Mouse (Mus musculus) CH12.LX (cell line): Measurements from ENCODE around the gene Fibcd1. TPM values are rescaled to one million over a fixed set of nuclear protein-coding genes. Genes with fewer than 3 reads are reported as not detected.

Experiments
- DNase-seq: peaks from one replicate; pipeline ENCODE4 v3.0.0-alpha.2; 2013; ENCODE audit errors: extremely low read depth
- H3K27ac ChIP-seq: 2 replicates; pipeline ENCODE4 v1.5.1; 2012; ENCODE audit warnings: low read depth, mild to moderate bottlenecking, control low read depth, moderate library complexity; ENCODE audit not compliant: insufficient read depth
- H3K27me3 ChIP-seq: replicated peaks from 2 replicates; pipeline ENCODE3; 2012; ENCODE audit warnings: inconsistent platforms
- H3K36me3 ChIP-seq, 2 experiments: replicated peaks in 1 of 2; 2 replicates each; pipeline versions ENCODE3 to v1.6.1; 2012; ENCODE audit warnings: inconsistent platforms in 1 of 2, low read length in 1 of 2, mild to moderate bottlenecking in 1 of 2, mixed read lengths in 1 of 2, moderate library complexity in 1 of 2; ENCODE audit not compliant: control insufficient read depth in 1 of 2, insufficient read depth in 1 of 2
- H3K4me1 ChIP-seq, 2 experiments: 2 replicates each; pipeline ENCODE4 v1.6.1; 2012; ENCODE audit warnings: inconsistent platforms in 1 of 2, moderate library complexity in 1 of 2; ENCODE audit not compliant: insufficient read depth in 2 of 2, control insufficient read depth in 1 of 2
- H3K4me2 ChIP-seq: 2 replicates; pipeline ENCODE4 v1.6.1; 2012; ENCODE audit warnings: low read depth, mild to moderate bottlenecking, control low read depth; ENCODE audit not compliant: poor library complexity, insufficient read depth, severe bottlenecking
- H3K4me3 ChIP-seq, 3 experiments: fragments of 150-350 bp in 1 of 3; sonication (generic) in 1 of 3; replicated peaks in 1 of 3; 2 replicates each; pipeline versions ENCODE3 to v1.5.1; 2011 to 2012; ENCODE audit warnings: low read depth in 2 of 3, low read length in 2 of 3, mild to moderate bottlenecking in 2 of 3, moderate library complexity in 2 of 3, control low read depth in 1 of 3, improper control_type of control experiment in 1 of 3, inconsistent platforms in 1 of 3, mixed read lengths in 1 of 3; ENCODE audit not compliant: poor library complexity in 1 of 3
- H3K79me2 ChIP-seq: replicated peaks from 2 replicates; pipeline ENCODE4 v1.6.1; 2012; ENCODE audit warnings: mild to moderate bottlenecking, moderate library complexity; ENCODE audit not compliant: control insufficient read depth, poor library complexity, insufficient read depth, severe bottlenecking; ENCODE audit errors: extremely low read depth
- H3K9ac ChIP-seq: 2 replicates; pipeline ENCODE4 v1.6.1; 2012; ENCODE audit warnings: low read depth, mild to moderate bottlenecking, control low read depth, moderate library complexity; ENCODE audit not compliant: insufficient read depth
- H3K9me3 ChIP-seq: replicated peaks from 2 replicates; pipeline ENCODE3; 2012; ENCODE audit warnings: low read length, inconsistent platforms, mixed read lengths
- CHD1 ChIP-seq: IDR thresholded peaks from 2 replicates; pipeline ENCODE4 v1.6.1; 2012; ENCODE audit warnings: low read depth, low read length, improper control_type of control experiment, inconsistent platforms
- CHD2 ChIP-seq: IDR thresholded peaks from 2 replicates; pipeline ENCODE4 v1.6.1; 2011; ENCODE audit warnings: low read length, improper control_type of control experiment
- CTCF ChIP-seq, 2 experiments: IDR thresholded peaks in 1 of 2; conservative IDR thresholded peaks in 1 of 2; 2 replicates each; pipeline ENCODE4 v1.5.1; 2011 to 2012; ENCODE audit warnings: low read depth in 2 of 2, low read length in 2 of 2, improper control_type of control experiment in 1 of 2, inconsistent platforms in 1 of 2, mild to moderate bottlenecking in 1 of 2, moderate library complexity in 1 of 2
- ELF1 ChIP-seq: IDR thresholded peaks from 2 replicates; pipeline ENCODE4 v1.6.1; 2014; ENCODE audit warnings: low read depth, mild to moderate bottlenecking, inconsistent platforms, low read length, improper control_type of control experiment
- EP300 ChIP-seq: IDR thresholded peaks from 2 replicates; pipeline ENCODE4 v1.6.1; 2011; ENCODE audit warnings: low read length, improper control_type of control experiment
- ETS1 ChIP-seq: conservative IDR thresholded peaks from 2 replicates; pipeline ENCODE4 v1.6.1; 2012; ENCODE audit warnings: low read depth, mild to moderate bottlenecking, inconsistent platforms, low read length, improper control_type of control experiment, moderate library complexity
- GABPA ChIP-seq: IDR thresholded peaks from 2 replicates; pipeline ENCODE4 v1.6.1; 2012; ENCODE audit warnings: low read depth, low read length, improper control_type of control experiment, inconsistent platforms; ENCODE audit not compliant: insufficient replicate concordance
- HCFC1 ChIP-seq: IDR thresholded peaks from 2 replicates; pipeline ENCODE4 v1.6.1; 2012; ENCODE audit warnings: low read depth, mild to moderate bottlenecking, inconsistent platforms, low read length, improper control_type of control experiment
- JUN ChIP-seq: IDR thresholded peaks from 2 replicates; pipeline ENCODE4 v1.6.1; 2011; ENCODE audit warnings: low read depth, mild to moderate bottlenecking, low read length, improper control_type of control experiment, moderate library complexity; ENCODE audit not compliant: insufficient read depth
- MAFK ChIP-seq: IDR thresholded peaks from 2 replicates; pipeline ENCODE4 v1.6.1; 2011; ENCODE audit warnings: low read length, improper control_type of control experiment; ENCODE audit not compliant: insufficient replicate concordance
- MAX ChIP-seq: IDR thresholded peaks from 2 replicates; pipeline ENCODE4 v1.6.1; 2011; ENCODE audit warnings: low read length, improper control_type of control experiment
- MAZ ChIP-seq: IDR thresholded peaks from 2 replicates; pipeline ENCODE4 v1.6.1; 2012; ENCODE audit warnings: low read depth, mild to moderate bottlenecking, inconsistent platforms, low read length, improper control_type of control experiment, moderate library complexity
- MEF2A ChIP-seq: IDR thresholded peaks from 2 replicates; pipeline ENCODE4 v1.6.1; 2014; ENCODE audit warnings: low read depth, mild to moderate bottlenecking, inconsistent platforms, low read length, improper control_type of control experiment, borderline replicate concordance
- MYC ChIP-seq: IDR thresholded peaks from 2 replicates; pipeline ENCODE4 v1.6.1; 2011; ENCODE audit warnings: low read depth, mild to moderate bottlenecking, improper control_type of control experiment, low read length
- NELFE ChIP-seq: IDR thresholded peaks from 2 replicates; pipeline ENCODE4 v1.6.1; 2011; ENCODE audit warnings: low read depth, low read length, improper control_type of control experiment
- POLR2A ChIP-seq: IDR thresholded peaks from 2 replicates; pipeline ENCODE4 v1.6.1; 2011; ENCODE audit warnings: low read depth, mild to moderate bottlenecking, improper control_type of control experiment, low read length
- RCOR1 ChIP-seq: conservative IDR thresholded peaks from 2 replicates; pipeline ENCODE4 v1.6.1; 2012; ENCODE audit warnings: low read depth, mild to moderate bottlenecking, inconsistent platforms, low read length, improper control_type of control experiment
- SIN3A ChIP-seq: IDR thresholded peaks from 2 replicates; pipeline ENCODE4 v1.6.1; 2012; ENCODE audit warnings: low read length, improper control_type of control experiment, inconsistent platforms
- SMC3 ChIP-seq: IDR thresholded peaks from 2 replicates; pipeline ENCODE4 v1.6.1; 2011; ENCODE audit warnings: low read depth, low read length, improper control_type of control experiment
- ZC3H11A ChIP-seq: IDR thresholded peaks from 2 replicates; pipeline ENCODE4 v1.6.1; 2012; ENCODE audit warnings: low read depth, mild to moderate bottlenecking, inconsistent platforms, low read length, improper control_type of control experiment
- ZKSCAN1 ChIP-seq: IDR thresholded peaks from 2 replicates; pipeline ENCODE4 v1.6.1; 2012; ENCODE audit warnings: low read depth, inconsistent platforms, low read length, improper control_type of control experiment, borderline replicate concordance
- ZMIZ1 ChIP-seq: IDR thresholded peaks from 2 replicates; pipeline ENCODE4 v1.6.1; 2012; ENCODE audit warnings: low read depth, mild to moderate bottlenecking, inconsistent platforms, low read length, improper control_type of control experiment
- ZNF384 ChIP-seq: IDR thresholded peaks from 2 replicates; pipeline ENCODE4 v1.6.1; 2012; ENCODE audit warnings: low read depth, low read length, improper control_type of control experiment, inconsistent platforms
- dilution Hi-C: fragments of 300-500 bp; cut with MboI; formaldehyde crosslinking; loops from 2 replicates; pipeline ENCODE4 v1.14.3; 2020; ENCODE audit warnings: low sequenced_read_pairs; ENCODE audit not compliant: extremely low pct_unique_long_range_greater_than_20kb, extremely low pct_ligation_motif_present
- in situ Hi-C: fragments of 300-500 bp; cut with MboI; formaldehyde crosslinking; loops from 3 replicates; pipeline ENCODE4 v1.14.3; 2019; ENCODE audit warnings: low sequenced_read_pairs, low pct_ligation_motif_present, low pct_unique_long_range_greater_than_20kb, mixed read lengths
- polyA plus RNA-seq: library from polyadenylated mRNA; unstranded; fragments of >175 nt; gene quantifications from 2 replicates; pipeline ENCODE4 v1.2.1, GENCODE M21; 2012; ENCODE audit warnings: low read depth; ENCODE audit not compliant: insufficient read length
- total RNA-seq, 2 experiments: library from RNA; depleted of rRNA; stranded (reverse); fragments of 300-350 nt in 1 of 2; fragments of >200 nt in 1 of 2; gene quantifications; 2 replicates each; pipeline ENCODE4 v1.2.3; 2012 to 2014

Fibcd1 gene
- total and polyA plus RNA-seq, 3 experiments, result 0.04 to 0.15 (median 0.09) TPM

- no peak overlapping the region for H3K4me3 ChIP-seq
- TF ChIP-seq SMC3 (peak; percentile 3; the same call in 1 of the 2 replicates), ZNF384 (peak; percentile 29; the same call in 1 of the 2 replicates), ZKSCAN1 (no peak), SIN3A (no peak)
- H3K27me3 ChIP-seq, result no peaks in the 10 kb centered on the region
- peaks cover 0 to 10% of the 10 kb centered on the region in 2 experiments; a peak in 2 of 4 replicates for H3K4me1 ChIP-seq
- H3K27ac ChIP-seq, result no peak overlapping the region
- no peaks in the 10 kb centered on the region for H3K79me2 ChIP-seq
- in situ Hi-C loops (loop anchor here (10.0 to 25.0 kb wide), 2 partner anchors 58 to 296 kb away; no protein-coding TSS in a partner anchor), dilution Hi-C loops (no loop called here)
- H3K9ac ChIP-seq, result no peak overlapping the region
- H3K36me3 ChIP-seq, result peaks cover 35 to 93% of the 10 kb centered on the region in 2 experiments
- H3K9me3 ChIP-seq, result no peaks in the 10 kb centered on the region
- no peak overlapping the region for H3K4me2 ChIP-seq
- DNase-seq, result no peak
Measured at GRCm38 (mm10) chr2:31782958-31783602, 62.7 kb downstream of the Fibcd1 start.

GRCm38 (mm10) chr2:31779258-31779657 lies 66.5 kb downstream of the Fibcd1 start:
- Histone ChIP-seq H3K9ac (no peak overlapping the region), H3K36me3 (peaks cover 25 to 73% of the 10 kb centered on the region in 2 experiments), H3K4me1 (no peaks in the 10 kb centered on the region), H3K4me2 (no peak overlapping the region), H3K4me3 (no peak overlapping the region), H3K79me2 (no peaks in the 10 kb centered on the region), H3K9me3 (no peaks in the 10 kb centered on the region), H3K27me3 (no peaks in the 10 kb centered on the region), H3K27ac (no peak overlapping the region)
- no peak for DNase-seq
- dilution Hi-C loops, result no loop called here
- TF ChIP-seq CHD2 (no peak), ZC3H11A (no peak), CTCF (conservative IDR thresholded peaks at IDR 0.05 in 1 of 2, IDR thresholded peaks at IDR 0.05 in 1 of 2; ENCODE audit: low read depth in 2 of 2, low read length in 2 of 2) (no peak), MEF2A (no peak), ELF1 (no peak), NELFE (no peak), POLR2A (no peak), ZMIZ1 (no peak), SMC3 (no peak), RCOR1 (no peak), JUN (no peak), ETS1 (no peak), EP300 (no peak), CHD1 (no peak), HCFC1 (no peak), MAX (no peak), GABPA (no peak), MAFK (no peak), MYC (no peak), MAZ (no peak)
- in situ Hi-C loops, result loop anchor here (25.0 kb wide), 1 partner anchor 292 kb away; no protein-coding TSS in a partner anchor
